Mouse (Mus musculus) kidney, adult 11 months (tissue): ENCODE measurements around the gene Thoc6.
A peak's percentile ranks its signal among the peaks of the same experiment; 100 is the strongest.

ENCODE experiments used
- DNase-seq: peaks from one replicate; pipeline ENCODE4 v3.0.0; 2022

Gene Thoc6

DNA sequence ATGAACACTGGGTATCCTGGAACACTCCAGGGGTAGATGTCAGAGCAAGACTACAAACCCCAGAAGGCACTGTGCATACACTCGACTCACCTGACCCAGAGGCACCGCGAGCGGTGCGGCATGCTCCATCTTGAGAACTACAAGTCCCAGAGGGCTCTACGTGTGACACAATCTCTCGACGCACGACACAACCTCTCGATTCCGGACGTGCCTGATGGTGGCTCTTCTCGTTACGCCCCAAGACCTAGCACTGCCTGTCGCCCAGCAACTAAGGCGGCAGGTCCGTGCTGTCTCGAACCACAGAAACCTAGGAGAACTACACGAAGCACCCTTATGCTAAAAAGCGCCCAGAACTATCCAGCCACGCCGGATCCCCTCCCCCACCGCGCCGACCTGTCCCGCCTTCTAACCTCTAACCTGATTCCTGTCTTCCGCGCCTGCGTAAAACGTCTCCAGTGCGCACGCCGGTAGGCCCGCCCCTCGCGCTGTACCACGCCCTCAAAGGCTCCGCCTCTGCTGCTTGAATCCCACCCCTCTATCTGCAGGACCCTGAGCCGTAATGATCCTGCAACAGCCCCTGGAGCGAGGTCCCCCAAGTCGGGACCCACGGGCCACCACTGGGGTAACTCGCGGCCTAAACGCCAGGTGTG, at the start of gene Thoc6, which contains the start of gene Hcfc1r1:
Gene Thoc6, minus strand, starts transcription at position 459 of the 650 bp plus-strand sequence.
Gene Hcfc1r1, plus strand, starts transcription at position 173 of the 650 bp plus-strand sequence.
- peak; percentile 97 for DNase-seq

- no peak for DNase-seq
Measured at GRCm38 (mm10) chr17:23722376-23723125, 48.9 kb upstream of the Thoc6 start, which contains the start of gene 1520401A03Rik. Gene 1520401A03Rik (minus strand): TSS chr17:23722783.

DNA sequence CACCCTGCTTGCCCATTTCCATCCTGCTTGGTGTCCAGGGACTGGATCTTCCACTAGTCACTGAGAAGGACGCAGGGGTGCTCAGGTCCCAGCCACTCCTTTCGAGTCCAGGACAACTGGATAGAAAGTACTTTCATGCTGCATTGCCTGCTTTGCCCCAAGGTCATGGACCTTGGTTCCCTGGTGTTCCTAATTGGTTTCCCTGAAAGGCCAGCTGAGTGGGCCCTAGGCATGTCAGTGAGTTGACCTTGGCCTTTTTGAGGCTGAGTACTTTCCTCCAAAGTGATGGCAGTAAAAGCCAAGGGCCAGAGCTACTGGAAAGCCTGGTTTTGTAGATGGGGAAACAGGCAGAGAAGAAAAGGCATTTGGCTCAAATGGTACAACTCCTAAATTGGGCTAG, 48.2 kb upstream of the Thoc6 start:
- no peak for DNase-seq

GRCm38 (mm10) chr17:23719455-23719854, 45.8 kb upstream of the Thoc6 start:
- no peak for DNase-seq

- DNase-seq = no peak
Measured at GRCm38 (mm10) chr17:23717003-23717402, 43.3 kb upstream of the Thoc6 start.

- DNase-seq = peak; percentile 62
Measured at GRCm38 (mm10) chr17:23706212-23706611, 32.5 kb upstream of the Thoc6 start.

DNA sequence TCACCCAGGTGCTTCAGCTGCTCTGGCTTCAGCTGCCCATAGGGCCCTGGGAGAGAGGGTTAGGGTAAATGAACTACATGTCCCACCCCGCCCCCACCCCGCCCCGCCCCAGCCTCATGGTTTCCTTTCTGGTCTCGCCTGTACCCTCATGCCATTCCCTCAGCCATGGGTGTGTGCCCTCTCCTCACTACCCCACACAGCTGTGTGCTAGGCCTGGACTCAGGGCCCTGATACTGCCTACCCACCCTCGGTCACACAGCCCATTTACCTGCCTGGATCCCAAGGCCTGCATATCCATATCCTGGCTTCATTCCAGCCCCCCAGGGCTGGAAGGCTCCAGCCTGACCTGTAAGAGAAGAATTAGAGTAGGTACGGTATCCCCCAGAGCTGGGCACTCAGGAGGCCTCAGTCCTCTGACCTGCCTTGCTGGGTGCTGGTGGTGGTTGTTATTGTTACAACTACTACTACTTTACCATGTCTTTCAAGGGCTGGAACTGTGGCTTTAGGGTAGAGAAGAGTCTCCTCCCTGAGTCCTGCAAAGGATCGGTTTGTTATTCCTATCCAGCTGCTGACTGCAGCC, 31.9 kb upstream of the Thoc6 start:
- DNase-seq = no peak

- no peak for DNase-seq
Measured at GRCm38 (mm10) chr17:23704741-23705140, 31.1 kb upstream of the Thoc6 start.

- no peak for DNase-seq
Measured at GRCm38 (mm10) chr17:23703301-23703700, 29.6 kb upstream of the Thoc6 start.

- DNase-seq = peak; percentile 94
Measured at GRCm38 (mm10) chr17:23700079-23700478, 26.4 kb upstream of the Thoc6 start.

DNA sequence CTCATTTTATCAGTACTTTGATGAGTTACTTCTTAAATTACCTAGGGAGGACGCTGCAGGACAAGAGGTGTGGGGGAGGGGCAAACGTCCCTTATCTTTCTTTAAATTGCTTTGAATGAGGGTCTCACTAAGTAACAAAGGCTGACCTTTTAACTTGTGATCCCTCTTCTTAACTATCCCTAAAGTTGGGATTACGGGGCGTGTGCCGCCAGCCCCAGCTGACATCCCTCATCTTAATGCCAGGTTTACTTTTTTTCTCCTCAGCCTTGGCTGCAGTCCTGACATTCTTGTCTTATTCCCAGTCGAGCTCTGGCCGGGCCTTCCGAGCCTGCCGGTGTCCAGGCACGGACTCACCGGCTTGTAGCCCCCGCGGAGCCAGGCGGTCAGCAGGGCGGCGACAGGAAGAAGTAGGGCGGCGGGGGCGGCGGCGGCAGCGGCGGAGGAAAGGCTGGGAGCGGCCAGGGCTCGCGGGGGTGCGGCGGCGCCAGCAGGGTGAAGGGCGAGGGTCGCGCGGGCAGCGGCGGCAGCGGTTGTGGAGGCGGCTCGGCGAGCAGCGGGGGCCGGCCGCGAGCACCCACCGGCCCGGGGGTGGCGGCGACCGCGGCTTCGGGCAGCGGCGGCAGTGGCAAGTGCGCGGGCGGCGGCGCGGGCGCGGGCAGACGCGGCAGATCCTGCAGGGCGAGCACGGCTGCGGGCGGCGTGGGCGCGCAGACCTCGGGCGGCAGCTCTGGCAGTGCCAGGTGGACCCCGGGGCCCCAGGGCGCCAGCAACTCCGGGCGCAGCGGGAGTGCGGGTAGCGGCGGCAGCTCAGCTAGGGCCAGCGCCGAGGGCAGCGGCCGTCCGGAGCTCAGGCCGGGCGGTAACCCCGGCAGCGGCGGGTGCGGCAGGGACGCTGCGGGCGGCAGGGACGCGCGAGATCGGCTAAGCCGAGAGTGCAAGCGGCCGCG, 25.7 kb upstream of the Thoc6 start:
- peak; percentile 27 for DNase-seq

DNA sequence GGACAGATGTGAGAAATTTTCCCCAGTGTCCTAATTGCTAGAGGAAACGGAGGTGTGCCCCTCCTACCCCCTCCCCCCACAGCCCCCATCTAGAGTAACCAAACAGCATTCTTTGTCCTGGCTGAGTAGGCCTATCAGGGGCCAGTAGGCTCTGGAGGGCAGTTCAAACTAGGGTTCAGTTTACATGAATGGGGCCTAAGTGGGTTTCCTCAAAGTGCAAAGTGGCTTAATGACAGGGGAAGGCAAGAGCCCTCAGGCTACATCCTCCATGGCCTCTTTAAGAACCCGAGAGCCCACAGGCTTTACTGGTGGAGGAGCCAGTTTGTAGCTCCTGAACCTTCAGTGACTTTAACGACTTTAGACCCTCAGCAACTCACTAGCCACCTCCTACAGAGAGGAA, 22.1 kb upstream of the Thoc6 start:
- no peak for DNase-seq

DNA sequence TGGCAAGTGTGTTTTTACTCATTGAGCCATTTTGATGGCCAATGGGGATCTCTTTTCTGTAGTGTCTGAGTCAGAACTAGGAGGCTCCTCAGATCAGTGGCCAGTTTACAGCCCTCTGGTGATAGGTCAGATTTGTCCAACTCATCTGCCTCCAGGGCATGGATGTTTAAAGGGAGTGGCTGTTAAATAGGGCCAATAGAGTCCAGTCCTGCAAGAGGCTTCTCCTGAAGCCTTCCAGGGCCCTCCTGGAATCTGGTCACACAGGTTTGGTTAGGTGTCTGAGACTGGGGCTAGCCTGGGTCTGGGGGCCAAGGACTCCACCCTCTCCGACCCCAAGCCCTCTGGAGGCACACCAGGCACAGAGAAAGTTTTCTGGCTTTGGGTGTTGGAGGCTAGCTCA, 20.8 kb upstream of the Thoc6 start:
- DNase-seq = no peak

DNA sequence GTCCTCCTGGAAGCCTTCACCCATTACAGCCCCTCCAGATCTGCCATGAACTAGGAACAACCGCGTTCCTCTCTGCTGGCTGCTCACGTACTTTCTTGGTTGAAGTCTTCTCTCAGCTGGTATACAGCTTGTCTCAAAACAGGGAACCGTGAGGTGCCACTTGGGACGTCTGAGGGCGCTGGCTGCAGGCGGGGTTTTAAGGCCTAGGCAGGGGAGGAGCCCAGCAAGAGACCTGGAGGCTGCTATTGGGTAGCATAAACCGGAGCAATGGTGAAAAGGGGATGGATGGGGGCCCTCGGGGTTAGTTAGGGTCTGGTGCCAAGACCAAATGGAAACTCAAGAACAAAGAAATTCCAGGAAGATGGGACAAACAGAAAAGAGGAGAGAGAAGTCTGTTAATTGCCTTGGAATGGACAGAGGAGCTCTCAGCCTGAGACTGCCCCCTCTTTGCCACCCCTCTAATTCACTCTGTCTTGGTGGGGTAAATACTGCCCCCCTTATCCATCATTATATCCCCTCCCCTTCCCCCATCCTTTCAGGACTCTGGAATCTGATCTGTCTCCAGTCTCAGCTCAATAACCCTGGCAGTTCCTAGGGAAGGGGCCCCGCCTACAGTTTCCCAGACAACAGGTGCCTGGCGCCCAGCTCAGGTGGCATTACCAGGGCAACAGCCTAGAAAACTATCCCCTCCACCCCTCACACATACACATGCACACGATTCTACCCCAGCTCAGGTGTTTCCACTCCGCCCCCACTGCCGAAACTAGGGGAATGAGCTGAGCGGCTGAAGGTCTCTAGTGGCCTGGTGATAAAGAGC, 10.4 kb upstream of the Thoc6 start, which contains the start of gene Cldn9:
Gene Cldn9, minus strand, starts transcription at position 171 of the 817 bp plus-strand sequence.
- DNase-seq = peak; percentile 44

GRCm38 (mm10) chr17:23683226-23683625, 9.5 kb upstream of the Thoc6 start:
- DNase-seq = no peak

DNA sequence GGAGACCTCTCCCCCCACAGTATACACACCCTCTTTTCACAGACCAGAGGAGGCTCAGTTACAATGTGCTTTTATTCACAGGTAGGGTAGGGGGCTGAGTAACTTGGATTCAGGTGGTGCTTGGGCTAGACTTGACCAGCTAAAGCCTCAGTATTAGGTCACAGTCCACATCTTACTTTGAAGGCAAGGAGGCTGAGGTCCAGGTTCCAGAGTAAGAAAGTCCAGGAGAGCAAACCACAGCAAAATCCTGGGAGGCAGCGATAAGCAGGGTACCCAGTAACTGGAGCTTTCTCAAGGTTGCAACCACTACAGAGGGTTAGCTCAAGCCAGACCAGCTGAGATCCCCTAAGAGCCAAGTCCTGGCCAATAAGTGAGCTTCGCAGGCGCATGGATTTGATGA, 8.8 kb upstream of the Thoc6 start:
- no peak for DNase-seq

GRCm38 (mm10) chr17:23682092-23682491, 8.4 kb upstream of the Thoc6 start:
- DNase-seq = peak; percentile 50

DNA sequence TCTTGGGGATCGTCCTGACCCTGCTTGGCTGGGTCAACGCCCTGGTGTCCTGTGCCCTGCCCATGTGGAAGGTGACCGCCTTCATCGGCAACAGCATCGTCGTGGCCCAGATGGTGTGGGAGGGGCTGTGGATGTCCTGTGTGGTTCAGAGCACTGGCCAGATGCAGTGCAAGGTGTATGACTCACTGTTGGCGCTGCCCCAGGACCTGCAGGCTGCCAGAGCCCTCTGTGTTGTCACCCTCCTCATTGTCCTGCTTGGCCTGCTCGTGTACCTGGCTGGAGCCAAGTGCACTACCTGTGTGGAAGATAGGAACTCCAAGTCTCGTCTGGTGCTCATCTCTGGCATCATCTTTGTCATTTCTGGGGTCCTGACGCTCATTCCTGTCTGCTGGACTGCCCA, 7.4 kb upstream of the Thoc6 start:
- peak; percentile 42 for DNase-seq

GRCm38 (mm10) chr17:23680336-23680735, 6.7 kb upstream of the Thoc6 start:
- no peak for DNase-seq

DNA sequence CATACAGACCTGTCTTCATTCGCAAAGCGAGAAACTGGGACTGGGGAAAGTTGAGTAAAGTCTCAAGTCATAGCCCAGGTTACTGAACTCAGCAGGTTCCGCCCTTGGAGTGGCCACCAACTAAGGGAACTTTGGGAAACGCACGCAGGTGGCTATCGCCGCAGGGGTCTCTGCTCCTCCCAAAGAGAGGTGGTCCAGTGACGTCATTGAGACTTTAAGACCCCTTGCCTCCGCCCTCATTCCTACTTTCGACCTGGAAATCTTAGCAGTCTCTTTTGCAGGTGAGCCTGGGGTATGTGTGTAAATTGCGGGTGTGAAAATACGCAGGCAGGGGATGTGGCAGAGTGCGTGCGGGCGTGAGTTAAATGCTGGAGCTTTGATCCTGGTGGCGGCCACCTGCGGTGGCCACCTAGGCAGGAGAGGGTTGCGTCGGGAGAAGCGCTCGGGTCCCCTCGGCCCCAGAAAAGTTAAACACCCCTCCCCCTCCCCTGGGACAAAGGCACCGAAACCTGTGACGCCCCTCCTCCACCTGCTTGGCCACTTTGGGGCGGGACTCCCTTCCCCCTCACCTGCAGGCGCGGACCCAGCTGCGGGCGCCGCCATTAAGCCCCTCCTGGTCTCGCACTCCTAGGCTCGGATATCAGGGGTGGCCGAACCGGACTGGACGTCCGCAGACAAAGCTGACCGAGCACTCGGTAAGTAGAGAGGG, 5.6 kb upstream of the Thoc6 start, which contains the start of gene Cldn6:
Gene Cldn6, plus strand, starts transcription at position 123 of the 709 bp plus-strand sequence.
- DNase-seq = no peak

DNA sequence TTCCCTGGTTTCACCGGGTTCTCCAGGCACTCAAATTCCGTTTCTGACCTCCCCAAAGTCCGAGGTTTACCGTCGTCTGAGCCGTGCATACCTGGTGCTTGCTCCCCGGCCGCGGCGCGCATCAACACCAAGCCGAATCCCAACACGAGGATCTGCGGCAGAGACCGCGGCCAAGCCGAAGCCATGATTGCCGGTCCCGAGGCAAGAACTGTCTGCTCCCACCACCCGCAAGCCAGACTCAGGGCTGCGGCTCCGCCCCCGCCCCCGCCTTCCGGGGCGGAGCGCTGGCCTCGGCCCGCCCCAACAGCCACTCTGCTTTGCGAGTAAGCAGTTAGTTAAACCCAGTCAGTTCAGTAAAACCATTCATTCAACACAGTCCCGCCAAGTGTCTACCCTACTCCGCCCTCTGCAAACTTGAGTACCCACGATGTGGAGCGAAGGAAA, 3.6 kb upstream of the Thoc6 start, which contains the start of gene Tnfrsf12a:
Gene Tnfrsf12a, minus strand, starts transcription at position 233 of the 444 bp plus-strand sequence.
- peak; percentile 87 for DNase-seq
